Mouse (Mus musculus) ES-E14 (cell line): ENCODE data around the gene Itpk1. TPM values are rescaled to one million over a fixed set of nuclear protein-coding genes. Genes with fewer than 3 reads are reported as not detected.

Experiments
- DNase-seq: peaks from one replicate; pipeline ENCODE4 v3.0.0-alpha.2; 2013; ENCODE audit warnings: low read depth, low spot score
- H3K27ac ChIP-seq: 2 replicates; pipeline ENCODE4 v1.5.1; 2012; ENCODE audit warnings: low read depth, mild to moderate bottlenecking, low read length, moderate library complexity, mixed read lengths; ENCODE audit not compliant: poor library complexity, insufficient read depth, severe bottlenecking
- H3K36me3 ChIP-seq: 2 replicates; pipeline ENCODE4 v1.6.1; 2012; ENCODE audit warnings: mild to moderate bottlenecking, low read length, moderate library complexity, mixed read lengths; ENCODE audit not compliant: control insufficient read depth, poor library complexity, insufficient read depth, severe bottlenecking
- H3K4me1 ChIP-seq, 2 experiments: fragments of 150-350 bp in 1 of 2; sonication (generic) in 1 of 2; 2 replicates each; pipeline ENCODE4 v1.6.1; 2012; ENCODE audit warnings: low read length in 2 of 2, mild to moderate bottlenecking in 1 of 2, mixed read lengths in 1 of 2; ENCODE audit not compliant: control insufficient read depth in 2 of 2, insufficient read depth in 2 of 2, poor library complexity in 1 of 2
- H3K4me3 ChIP-seq, 2 experiments: fragments of 150-350 bp in 1 of 2; sonication (generic) in 1 of 2; 2 replicates each; pipeline ENCODE4 v1.5.1; 2012; ENCODE audit warnings: low read length in 2 of 2, low read depth in 1 of 2, mild to moderate bottlenecking in 1 of 2, mixed read lengths in 1 of 2; ENCODE audit not compliant: insufficient read depth in 1 of 2, poor library complexity in 1 of 2, severe bottlenecking in 1 of 2
- H3K9ac ChIP-seq: 2 replicates; pipeline ENCODE4 v1.6.1; 2012; ENCODE audit warnings: low read depth, mild to moderate bottlenecking, low read length, mixed read lengths; ENCODE audit not compliant: poor library complexity, insufficient read depth, severe bottlenecking
- H3K9me3 ChIP-seq: fragments of 150-350 bp; sonication (generic); 2 replicates; pipeline ENCODE4 v1.6.1; 2012; ENCODE audit warnings: low read depth, mild to moderate bottlenecking, low read length; ENCODE audit not compliant: control insufficient read depth, insufficient read depth
- CHD2 ChIP-seq: IDR thresholded peaks from 2 replicates; pipeline ENCODE4 v1.6.1; 2014; ENCODE audit warnings: mild to moderate bottlenecking, low read depth, low read length, inconsistent platforms
- HCFC1 ChIP-seq: IDR thresholded peaks from 2 replicates; pipeline ENCODE4 v1.6.1; 2012; ENCODE audit warnings: low read length, inconsistent platforms, borderline replicate concordance; ENCODE audit not compliant: insufficient read depth
- MAFK ChIP-seq: IDR thresholded peaks from 2 replicates; pipeline ENCODE4 v1.6.1; 2014; ENCODE audit warnings: mild to moderate bottlenecking, low read depth, low read length, inconsistent platforms; ENCODE audit not compliant: insufficient read depth
- ZC3H11A ChIP-seq: IDR thresholded peaks from 2 replicates; pipeline ENCODE4 v1.6.1; 2012; ENCODE audit warnings: low read depth, mild to moderate bottlenecking, inconsistent platforms, low read length, borderline replicate concordance
- ZNF384 ChIP-seq: IDR thresholded peaks from 2 replicates; pipeline ENCODE4 v1.6.1; 2012; ENCODE audit warnings: low read depth, low read length, inconsistent platforms
- in situ Hi-C, 2 experiments: fragments of 600-800 bp; cut with MboI; formaldehyde crosslinking; loops; one replicate each; pipeline ENCODE4 v1.15.1; 2025; ENCODE audit warnings: low sequenced_read_pairs in 2 of 2, inconsistent platforms in 1 of 2; ENCODE audit not compliant: unreplicated experiment in 2 of 2
- total RNA-seq: library from RNA; depleted of rRNA; stranded (reverse); fragments of 300-350 nt; gene quantifications from 2 replicates; pipeline ENCODE4 v1.2.3, GENCODE M21; 2012

Itpk1 gene
- total RNA-seq, 1 experiment = 33.1 TPM

DNA sequence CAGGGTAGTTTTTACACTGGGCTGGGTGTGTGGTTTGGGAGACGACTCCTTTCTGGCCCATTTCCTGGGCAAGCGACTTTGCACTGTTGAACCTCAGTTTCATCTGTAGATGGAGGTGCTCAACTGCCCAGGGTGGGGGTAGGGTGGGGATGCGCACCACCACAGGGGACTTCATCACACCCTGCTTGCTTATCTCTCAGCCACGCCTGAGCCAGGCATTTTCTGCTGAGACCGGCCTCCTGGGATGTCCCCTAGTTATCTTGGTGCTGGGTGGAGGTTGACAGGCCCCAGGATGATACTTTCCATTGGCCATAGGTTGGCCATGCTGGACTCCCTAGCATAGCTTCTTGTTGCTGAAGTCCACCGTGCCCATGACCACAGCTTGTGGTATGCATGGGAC lies 139.6 kb downstream of the Itpk1 start:
- DNase-seq = no peak
- no peaks in the 10 kb centered on the region for H3K9me3 ChIP-seq
- H3K4me3 ChIP-seq = no peak overlapping the region
- TF ChIP-seq MAFK (no peak), HCFC1 (no peak), ZC3H11A (no peak), CHD2 (no peak), ZNF384 (no peak)
- H3K36me3 ChIP-seq = peaks cover 12% of the 10 kb centered on the region
- H3K4me1 ChIP-seq = peaks cover 0 to 5% of the 10 kb centered on the region in 2 experiments; a peak in 1 of 4 replicates
- in situ Hi-C loops = no loop called here
- H3K9ac ChIP-seq = no peak overlapping the region
- no peak overlapping the region for H3K27ac ChIP-seq

DNA sequence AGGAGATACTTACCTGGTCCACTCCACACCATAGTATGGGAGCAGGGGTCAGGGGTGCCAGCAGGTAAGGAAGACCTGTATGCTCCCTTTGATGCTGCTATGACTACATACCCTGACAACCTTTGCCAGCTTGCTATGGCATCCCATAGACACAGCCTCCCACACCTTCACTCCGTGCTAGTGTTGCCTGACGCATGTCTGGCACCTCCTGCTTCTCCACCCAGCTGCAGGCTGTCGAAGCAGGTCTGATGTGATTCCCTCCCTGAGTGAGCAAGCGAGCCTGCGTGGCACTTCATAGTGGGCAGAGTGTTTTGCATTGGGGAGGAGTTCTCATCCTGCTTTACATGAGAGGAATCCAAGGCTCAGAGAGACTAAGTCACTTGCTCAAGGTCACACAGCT lies 147.4 kb downstream of the Itpk1 start:
- no peak for TF ChIP-seq ZNF384
- TF ChIP-seq CHD2 = no peak
- no peak for TF ChIP-seq HCFC1
- TF ChIP-seq ZC3H11A = no peak
- TF ChIP-seq MAFK = no peak
- no peak overlapping the region for H3K9ac ChIP-seq
- DNase-seq = no peak
- peaks cover 0 to 6% of the 10 kb centered on the region in 2 experiments; a peak in 2 of 4 replicates for H3K4me1 ChIP-seq
- no peaks in the 10 kb centered on the region for H3K36me3 ChIP-seq
- H3K27ac ChIP-seq = no peak overlapping the region
- no peak overlapping the region for H3K4me3 ChIP-seq
- in situ Hi-C loops = no loop called here
- H3K9me3 ChIP-seq = no peaks in the 10 kb centered on the region

DNA sequence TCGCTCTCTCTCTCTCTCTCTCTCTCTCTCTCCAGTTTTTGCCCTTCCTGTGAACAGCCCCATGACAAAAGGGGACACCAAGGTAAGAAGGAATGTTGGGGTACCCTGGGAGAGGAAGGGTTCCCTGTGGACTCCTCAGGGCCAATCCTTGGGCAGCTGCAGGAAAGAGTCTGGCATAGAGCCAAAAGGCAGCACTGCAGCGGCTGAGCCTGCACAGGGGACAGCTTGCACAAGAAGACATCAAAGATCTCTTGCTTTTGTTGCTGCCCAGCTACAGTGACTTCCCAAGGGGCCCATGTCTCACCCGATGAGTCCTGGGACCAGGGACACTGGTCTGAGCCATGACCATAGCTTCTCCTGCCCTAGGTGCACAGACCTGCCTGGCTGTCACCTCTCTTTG lies 148.9 kb downstream of the Itpk1 start:
- Histone ChIP-seq H3K4me1 (peaks cover 0 to 5% of the 10 kb centered on the region in 2 experiments; a peak in 2 of 4 replicates), H3K4me3 (no peak overlapping the region), H3K9ac (no peak overlapping the region), H3K27ac (no peak overlapping the region), H3K9me3 (no peaks in the 10 kb centered on the region), H3K36me3 (no peaks in the 10 kb centered on the region)
- TF ChIP-seq HCFC1 (no peak), MAFK (no peak), ZNF384 (no peak), ZC3H11A (no peak), CHD2 (no peak)
- no peak for DNase-seq
- in situ Hi-C loops = no loop called here

DNA sequence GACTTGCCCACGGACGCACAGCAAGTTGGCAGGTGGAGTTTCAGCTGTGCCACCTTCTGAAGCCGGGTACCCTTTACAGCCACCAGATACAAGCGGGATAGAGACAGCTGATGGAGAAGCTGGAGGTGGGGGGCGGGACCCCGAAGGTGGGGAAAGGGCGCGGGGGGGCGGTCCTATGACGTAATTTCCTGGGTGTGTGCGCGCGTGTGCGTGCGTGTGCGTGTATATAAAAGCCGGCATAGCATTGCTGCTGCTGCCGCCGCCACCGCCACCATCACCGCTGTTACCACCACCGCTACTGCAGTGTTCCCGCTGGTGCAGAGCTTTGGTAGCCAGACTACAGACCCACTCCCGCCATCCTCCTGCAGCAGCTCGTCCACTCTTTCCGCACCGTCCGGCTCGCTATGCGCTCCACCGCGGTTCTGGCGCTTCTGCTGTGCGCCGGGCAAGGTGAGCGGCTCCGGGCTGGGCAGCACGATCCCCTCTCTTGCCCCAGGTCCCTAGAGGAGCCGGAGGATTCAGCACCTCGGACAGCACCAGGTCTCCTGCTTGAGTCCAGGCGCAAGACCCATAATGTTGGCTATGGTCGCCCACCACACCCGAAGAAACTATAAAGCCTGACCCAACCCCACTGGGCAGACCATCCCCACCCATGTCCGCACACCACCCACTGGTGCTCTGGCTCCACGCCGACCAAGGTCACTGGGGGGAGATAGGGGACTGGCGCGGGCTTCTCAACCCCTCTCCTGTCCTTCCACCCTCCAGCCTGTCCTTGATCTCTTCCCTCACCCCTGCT lies 149.8 kb downstream of the Itpk1 start, which contains the start of gene Chga:
Gene Chga (plus strand): TSS at position 249 of the 796 bp plus-strand sequence.
- peak within 1 kb of the TSS; percentile 63 for H3K9ac ChIP-seq
- in situ Hi-C loops = no loop called here
- peak; percentile 90 for DNase-seq

More for the DNA sequence above, 149.8 kb downstream of the Itpk1 start, which contains the start of gene Chga:
- Histone ChIP-seq H3K4me1 (peaks cover 0 to 5% of the 10 kb centered on the region in 2 experiments; a peak in 2 of 4 replicates), H3K9me3 (no peaks in the 10 kb centered on the region), H3K4me3 (peak within 1 kb of the TSS; percentile 87 to 100), H3K36me3 (no peaks in the 10 kb centered on the region), H3K27ac (no peak within 1 kb of the TSS)
- no peak for TF ChIP-seq MAFK
- TF ChIP-seq HCFC1 = 0 out of 2 replicates have a peak, but pooled peaks have one; percentile 57
